Comparison of ENCODE assay signal across 18 mouse cellular contexts in genomic region chr10:4581905-4582304, GRCm38 (mm10). TPM values are rescaled to one million over a fixed set of nuclear protein-coding genes. Genes with fewer than 3 reads are reported as not detected.
DNase-seq lines count a peak whose midpoint lies in the region; ATAC-seq lines count a peak whose summit lies in the region.
"Had no signal": no experiment of that assay in that cellular context is flagged by ENCODE, and none has a peak within 500 bp of the region (broad histone marks: within the 10 kb centered on the region; RNA-seq: fewer than 3 reads in every experiment).

No protein-coding gene starts in this region.

- H3K9ac ChIP-seq in forebrain, embryonic 14.5 days (ENCODE audit: low read length): no peak overlapping the region
- H3K9ac ChIP-seq in hindbrain, embryonic 16.5 days (ENCODE audit: low read depth, low read length): no peak overlapping the region
- no peak overlapping the region for H3K9ac ChIP-seq in midbrain, embryonic 15.5 days
- H3K9ac ChIP-seq: limb, embryonic 15.5 days had no signal

- H3K27me3 ChIP-seq in forebrain, embryonic 14.5 days (replicated peaks; ENCODE audit: control insufficient read depth, insufficient read depth, low read length): no peaks in the 10 kb centered on the region
- H3K27me3 ChIP-seq in hindbrain, embryonic 16.5 days (replicated peaks; ENCODE audit: control insufficient read depth, insufficient read depth, low read length): no peaks in the 10 kb centered on the region
- H3K27me3 ChIP-seq in midbrain, embryonic 15.5 days (replicated peaks): no peaks in the 10 kb centered on the region
- H3K27me3 ChIP-seq: CH12.LX; limb, embryonic 15.5 days had no signal

- no peaks in the 10 kb centered on the region for H3K36me3 ChIP-seq in forebrain, embryonic 14.5 days (ENCODE audit: control insufficient read depth, insufficient read depth, low read length)
- H3K36me3 ChIP-seq in hindbrain, embryonic 16.5 days (ENCODE audit: control insufficient read depth, insufficient read depth, low read length): no peaks in the 10 kb centered on the region
- H3K36me3 ChIP-seq in midbrain, embryonic 15.5 days (replicated peaks): no peaks in the 10 kb centered on the region
- H3K36me3 ChIP-seq: heart, embryonic 10.5 days; limb, embryonic 15.5 days had no signal

- DNase-seq in embryo, embryonic 11 days: peak; percentile 16
- peak; percentile 65 for DNase-seq in forebrain, embryonic 14.5 days (ENCODE audit: low spot score)
- DNase-seq in right cerebral cortex, postnatal 36 days (ENCODE audit: low spot score in 2 of 2): no peak
- no peak for DNase-seq in spleen, adult 12 weeks (ENCODE audit: low spot score)
- no peak for DNase-seq in left cerebral cortex, adult 9 months (ENCODE audit: low spot score in 2 of 2)
- DNase-seq: cerebellum, adult 11-12 months; heart, postnatal 36 days; kidney, adult 18-20 months; lung, adult 2 months; right cerebral cortex, adult 18-20 months had no signal

- ATAC-seq in forebrain, embryonic 14.5 days: peak; percentile 91
- ATAC-seq in hindbrain, embryonic 16.5 days: peak; percentile 81
- ATAC-seq in midbrain, embryonic 15.5 days (replicated peaks): peak; percentile 90
- ATAC-seq: activated CD4-positive, CD25-positive, alpha-beta regulatory T cell, adult 4 months had no signal

- H3K27ac ChIP-seq in forebrain, embryonic 14.5 days (ENCODE audit: low read depth, low read length): no peak overlapping the region
- no peak overlapping the region for H3K27ac ChIP-seq in hindbrain, embryonic 16.5 days (ENCODE audit: low read depth, low read length)
- no peak overlapping the region for H3K27ac ChIP-seq in midbrain, embryonic 15.5 days
- H3K27ac ChIP-seq: heart, embryonic 10.5 days; left cerebral cortex, adult 2 months; limb, embryonic 15.5 days had no signal

- no peaks in the 10 kb centered on the region for H3K9me3 ChIP-seq in forebrain, embryonic 14.5 days (replicated peaks; ENCODE audit: control insufficient read depth, low read length)
- H3K9me3 ChIP-seq in hindbrain, embryonic 16.5 days (ENCODE audit: control insufficient read depth, low read length): no peaks in the 10 kb centered on the region
- H3K9me3 ChIP-seq in midbrain, embryonic 15.5 days: no peaks in the 10 kb centered on the region
- H3K9me3 ChIP-seq: heart, embryonic 10.5 days; limb, embryonic 15.5 days had no signal

- no peaks in the 10 kb centered on the region for H3K4me1 ChIP-seq in forebrain, embryonic 14.5 days (ENCODE audit: control insufficient read depth, insufficient read depth, low read length)
- no peaks in the 10 kb centered on the region for H3K4me1 ChIP-seq in hindbrain, embryonic 16.5 days (ENCODE audit: control insufficient read depth, insufficient read depth, low read depth, low read length)
- no peaks in the 10 kb centered on the region for H3K4me1 ChIP-seq in midbrain, embryonic 15.5 days
- H3K4me1 ChIP-seq: heart, embryonic 10.5 days; limb, embryonic 15.5 days had no signal

- H3K4me2 ChIP-seq in forebrain, embryonic 14.5 days (ENCODE audit: low read length): no peak overlapping the region
- no peak overlapping the region for H3K4me2 ChIP-seq in hindbrain, embryonic 16.5 days (ENCODE audit: low read length)
- H3K4me2 ChIP-seq in midbrain, embryonic 15.5 days: no peak overlapping the region
- H3K4me2 ChIP-seq: limb, embryonic 15.5 days had no signal

- WGBS in forebrain, embryonic 14.5 days: 76% methylated on average over 5 of the region's 5 CpGs
- 55% methylated on average over 5 of the region's 5 CpGs for WGBS in hindbrain, embryonic 16.5 days
- WGBS in midbrain, embryonic 15.5 days: 59% methylated on average over 5 of the region's 5 CpGs

- no peak overlapping the region for H3K4me3 ChIP-seq in forebrain, embryonic 14.5 days (ENCODE audit: low read depth, low read length)
- no peak overlapping the region for H3K4me3 ChIP-seq in hindbrain, embryonic 16.5 days (ENCODE audit: low read length)
- no peak overlapping the region for H3K4me3 ChIP-seq in midbrain, embryonic 15.5 days
- H3K4me3 ChIP-seq: erythroblast, embryonic 14.5 days; heart, embryonic 10.5 days; left cerebral cortex, adult 2 months; limb, embryonic 15.5 days had no signal

RNA-seq across cellular contexts. Expression of gene Esr1, which starts 29.5 kb away (rescaled TPM):
- 0.18 and 0.21 TPM in 2 replicates for polyA plus RNA-seq in forebrain, embryonic 14.5 days (2014; fragmentation: Nextera tagmentation; extraction: Ambion mirVana)
- polyA plus RNA-seq in hindbrain, embryonic 16.5 days (2015; fragmentation: Nextera tagmentation; extraction: Ambion mirVana): 0.27 and 0.63 TPM in 2 replicates
- polyA plus RNA-seq in midbrain, embryonic 15.5 days (2015; fragmentation: Nextera tagmentation; extraction: Ambion mirVana): 0.31 and 0.46 TPM in 2 replicates

Comparison
In these comparisons a context has a peak if more than half of its experiments do, and no peak if none do; other contexts are left out.
1. DNase-seq: peak in embryo, embryonic 11 days (single experiment) and forebrain, embryonic 14.5 days (single experiment); none in right cerebral cortex, postnatal 36 days (0 of 2), spleen, adult 12 weeks (single experiment) and left cerebral cortex, adult 9 months (0 of 2).
2. Peak in every context shown above with its lines, with median percentiles within 50 percentile points of each other: ATAC-seq.